Mouse (Mus musculus) c-Kit-negative CD71-positive TER-119-positive erythroid progenitor cells, embryonic 14.5 days (primary cell): ENCODE measurements around the gene Tmem19.
"Not testable (repeated sequence)": the region's sequence is repeated elsewhere in the genome, so short reads cannot be mapped to it uniquely, and the experiment has no call there.

ENCODE experiments used
- DNase-seq: peaks from one replicate; pipeline ENCODE4 v3.0.0-alpha.2; 2013; ENCODE audit warnings: low read depth, low spot score

Gene Tmem19

GRCm38 (mm10) chr10:115349029-115349428, 13.3 kb downstream of the Tmem19 start:
- no peak for DNase-seq

- no peak for DNase-seq
Measured at GRCm38 (mm10) chr10:115348131-115348530, 14.2 kb downstream of the Tmem19 start.

GRCm38 (mm10) chr10:115346444-115346843, 15.9 kb downstream of the Tmem19 start:
- no peak for DNase-seq

- DNase-seq = no peak
Measured at GRCm38 (mm10) chr10:115342771-115343425, 19.4 kb downstream of the Tmem19 start.

GRCm38 (mm10) chr10:115339820-115340328, 22.4 kb downstream of the Tmem19 start:
- no peak for DNase-seq

GRCm38 (mm10) chr10:115336901-115337300, 25.4 kb downstream of the Tmem19 start:
- no peak for DNase-seq

- no peak for DNase-seq
Measured at GRCm38 (mm10) chr10:115333528-115333927, 28.8 kb downstream of the Tmem19 start.

GRCm38 (mm10) chr10:115332997-115333396, 29.3 kb downstream of the Tmem19 start:
- DNase-seq = no peak

- no peak for DNase-seq
Measured at GRCm38 (mm10) chr10:115332420-115332952, 29.8 kb downstream of the Tmem19 start.

GRCm38 (mm10) chr10:115329010-115329530, 33.2 kb downstream of the Tmem19 start:
- DNase-seq = no peak

GRCm38 (mm10) chr10:115328514-115328913, 33.8 kb downstream of the Tmem19 start:
- DNase-seq = no peak

- DNase-seq = peak; percentile 51
Measured at GRCm38 (mm10) chr10:115323295-115323694, 39.0 kb downstream of the Tmem19 start.

- no peak for DNase-seq
Measured at GRCm38 (mm10) chr10:115321317-115322035, 40.8 kb downstream of the Tmem19 start.

GRCm38 (mm10) chr10:115318388-115318787, 43.9 kb downstream of the Tmem19 start:
- not testable (repeated sequence) for DNase-seq

- peak; percentile 13 for DNase-seq
Measured at GRCm38 (mm10) chr10:115316313-115316712, 46.0 kb downstream of the Tmem19 start.

GRCm38 (mm10) chr10:115315473-115316171, 46.7 kb downstream of the Tmem19 start, which contains the start of gene Rab21:
Gene Rab21 (minus strand): TSS chr10:115315594.
- peak; percentile 89 for DNase-seq

- DNase-seq = peak; percentile 36
Measured at GRCm38 (mm10) chr10:115314582-115315452, 47.5 kb downstream of the Tmem19 start.

- no peak for DNase-seq
Measured at GRCm38 (mm10) chr10:115314287-115314581, 48.1 kb downstream of the Tmem19 start.

- no peak for DNase-seq
Measured at GRCm38 (mm10) chr10:115313641-115314286, 48.5 kb downstream of the Tmem19 start.

- DNase-seq = no peak
Measured at GRCm38 (mm10) chr10:115312732-115313131, 49.6 kb downstream of the Tmem19 start.
